Mouse (Mus musculus) kidney, adult 9 months (tissue): ENCODE results near the gene Lrig1.

Experiments used
- DNase-seq: peaks from one replicate; pipeline ENCODE4 v3.0.0; 2022

Lrig1 gene

DNA sequence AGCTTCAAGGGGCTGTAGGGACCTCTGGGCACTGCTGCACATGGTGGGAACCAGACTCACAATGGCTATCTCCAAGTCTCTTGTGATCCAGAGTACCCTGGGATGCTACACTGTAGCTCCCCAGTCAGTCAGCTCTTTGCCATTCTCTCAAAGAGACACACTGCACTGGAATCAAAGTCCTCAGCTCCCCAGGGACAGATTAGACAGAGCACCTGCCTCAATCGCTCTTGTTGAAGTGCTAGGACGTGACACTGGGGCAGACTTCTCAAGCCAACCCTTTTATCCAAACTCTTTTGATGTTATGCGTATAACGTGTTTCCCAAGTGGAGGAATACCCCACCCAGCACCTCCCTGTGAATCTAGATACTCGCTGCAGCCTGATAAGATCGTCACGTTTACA is 23.7 kb downstream of the Lrig1 start:
- DNase-seq: no peak

- no peak for DNase-seq
Measured at GRCm38 (mm10) chr6:94672426-94672825, 27.5 kb downstream of the Lrig1 start.

DNA sequence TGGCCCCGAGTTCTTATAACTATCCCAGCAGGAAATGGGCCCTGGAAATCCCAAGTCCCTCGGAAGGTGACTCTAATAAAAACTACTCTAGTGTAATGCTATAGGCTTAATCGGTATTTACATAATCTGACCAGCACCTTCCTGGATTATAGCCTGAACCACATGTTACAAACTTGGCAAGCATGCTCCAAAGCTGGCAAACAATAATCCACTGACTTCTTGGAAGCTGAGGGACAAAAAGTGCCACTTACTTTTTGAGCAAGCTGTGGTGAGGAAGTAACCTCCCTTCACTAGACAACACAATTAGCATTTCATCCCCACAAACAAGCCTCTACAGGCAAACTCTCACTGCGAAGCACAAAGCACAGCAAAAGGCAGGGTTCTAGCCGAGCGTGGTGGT is 30.6 kb downstream of the Lrig1 start:
- DNase-seq: peak; percentile 70

DNA sequence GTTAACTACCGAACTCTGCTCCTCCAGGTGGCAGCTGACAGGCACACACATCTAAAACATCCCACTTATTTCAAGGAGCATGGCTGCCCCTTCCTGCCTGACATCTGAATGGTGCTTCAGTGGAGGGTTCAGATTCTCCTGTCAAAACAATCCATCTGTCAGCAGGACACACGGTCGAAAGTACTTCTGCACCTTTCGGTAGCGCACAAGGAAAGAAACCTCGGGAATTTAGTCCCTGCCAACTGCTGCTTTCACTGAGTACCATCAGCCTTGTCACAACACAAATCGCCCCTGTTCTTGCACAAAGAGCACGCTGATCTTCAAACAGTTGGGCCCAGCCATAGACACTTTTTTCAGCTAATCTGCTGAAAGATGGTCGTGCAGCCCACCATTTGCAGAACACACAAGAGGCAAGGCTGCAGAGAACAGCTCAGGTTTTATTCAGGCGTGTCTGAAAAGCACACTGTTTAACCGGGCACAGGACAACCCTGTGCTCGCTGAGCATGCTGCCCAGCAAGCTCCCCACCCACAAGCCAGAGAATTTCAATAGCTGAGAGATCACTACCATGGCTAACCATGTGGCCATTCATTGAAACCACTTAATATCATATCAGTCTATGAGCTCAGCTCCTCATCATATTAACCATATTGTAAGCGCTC is 31.6 kb downstream of the Lrig1 start:
- peak; percentile 54 for DNase-seq

DNA sequence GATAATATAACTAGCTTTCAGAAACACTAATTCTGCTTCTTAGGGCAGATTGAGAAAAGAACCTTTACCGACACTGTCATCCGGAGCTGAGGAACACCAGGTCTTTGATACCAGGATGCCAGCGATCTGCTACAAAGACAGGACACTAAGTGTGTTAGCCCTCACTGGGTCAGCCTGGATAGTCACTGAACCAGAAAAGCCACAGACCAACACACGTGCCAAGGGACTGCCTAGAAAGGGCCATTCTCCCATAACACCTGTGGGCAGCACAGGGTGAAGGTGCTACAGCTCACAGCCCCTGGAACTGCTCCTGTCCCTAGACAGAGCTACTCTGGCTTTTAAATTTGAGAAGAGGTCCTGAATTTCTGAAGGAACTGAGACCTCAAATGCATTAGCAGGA is 32.8 kb downstream of the Lrig1 start:
- DNase-seq: peak; percentile 87

GRCm38 (mm10) chr6:94666432-94667119 is 33.4 kb downstream of the Lrig1 start:
- no peak for DNase-seq

DNA sequence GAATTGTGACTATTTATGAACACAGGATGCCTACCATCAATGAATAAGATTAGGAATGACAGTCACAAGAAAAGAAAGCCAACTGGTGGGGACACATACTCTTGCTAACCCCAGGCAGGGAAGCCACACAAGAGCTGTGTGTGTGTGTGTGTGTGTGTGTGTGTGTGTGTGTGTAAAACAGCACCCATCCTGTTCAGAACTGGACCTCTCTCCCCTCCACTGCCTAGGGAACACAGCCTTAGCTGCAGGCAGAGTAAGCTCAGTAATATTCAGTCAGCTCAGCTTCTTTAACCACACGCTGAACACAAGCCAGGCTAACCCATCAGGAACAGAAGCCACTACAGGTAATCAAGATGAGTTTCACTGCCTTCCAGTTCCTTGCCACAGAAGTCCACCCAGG is 34.3 kb downstream of the Lrig1 start:
- DNase-seq: no peak

DNA sequence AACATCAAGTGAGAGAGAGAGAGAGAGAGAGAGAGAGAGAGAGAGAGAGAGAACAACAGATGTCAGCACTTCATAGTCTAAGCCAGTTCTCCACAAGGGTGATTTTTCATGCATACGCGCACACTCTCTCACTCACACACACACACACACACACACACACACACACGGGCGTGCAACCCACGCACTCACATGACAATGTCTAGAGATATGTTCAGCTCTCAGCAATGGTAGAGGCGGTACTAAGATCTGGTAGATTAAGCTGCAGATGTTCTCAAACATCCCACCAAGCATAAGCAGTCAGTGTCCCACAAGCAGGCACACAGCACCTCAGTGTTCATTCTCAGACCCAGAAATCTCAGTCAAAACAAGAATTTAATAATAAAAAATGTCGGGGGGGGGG is 34.7 kb downstream of the Lrig1 start:
- DNase-seq: no peak

DNA sequence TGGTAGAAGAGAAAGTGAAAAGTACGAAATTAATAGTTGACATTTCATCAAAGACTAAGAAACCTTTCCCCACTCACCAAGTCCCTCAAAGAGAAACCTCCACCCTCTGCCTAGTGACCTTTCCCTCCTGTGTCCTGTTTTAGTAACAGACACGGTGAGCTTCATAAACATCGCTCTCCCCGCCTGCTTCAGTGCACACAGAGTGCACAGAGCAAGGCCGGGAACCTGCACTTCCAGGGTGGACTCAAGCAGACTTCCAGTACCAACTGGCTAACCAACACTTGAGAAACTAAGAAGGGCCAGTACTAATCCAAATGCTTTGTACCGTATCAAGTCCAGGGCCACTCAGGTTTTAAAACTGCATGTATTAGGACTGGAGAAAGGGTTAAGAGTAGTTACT is 36.0 kb downstream of the Lrig1 start:
- DNase-seq: peak; percentile 70

DNA sequence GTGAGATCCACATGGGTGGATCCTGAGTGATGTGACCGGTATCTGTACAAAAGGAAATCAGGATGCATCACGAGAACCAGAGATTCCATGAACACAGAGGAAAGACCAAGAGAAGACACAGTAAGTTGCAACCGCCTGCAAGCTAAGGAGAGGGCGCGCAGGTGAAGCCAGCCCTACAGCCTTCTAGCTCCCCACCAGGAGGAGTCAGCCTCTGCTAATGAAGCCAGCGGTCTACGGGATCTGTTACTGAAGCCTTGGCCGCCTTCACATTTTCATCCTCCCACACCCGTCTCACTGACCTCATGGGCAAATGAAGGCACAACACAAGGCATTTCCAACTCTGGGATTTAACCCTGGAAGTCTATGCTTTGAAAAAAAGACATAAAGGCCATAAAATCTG is 38.0 kb downstream of the Lrig1 start:
- no peak for DNase-seq

GRCm38 (mm10) chr6:94661321-94661720 is 38.6 kb downstream of the Lrig1 start:
- DNase-seq: no peak

- no peak for DNase-seq
Measured at GRCm38 (mm10) chr6:94659886-94660333, 40.0 kb downstream of the Lrig1 start.

DNA sequence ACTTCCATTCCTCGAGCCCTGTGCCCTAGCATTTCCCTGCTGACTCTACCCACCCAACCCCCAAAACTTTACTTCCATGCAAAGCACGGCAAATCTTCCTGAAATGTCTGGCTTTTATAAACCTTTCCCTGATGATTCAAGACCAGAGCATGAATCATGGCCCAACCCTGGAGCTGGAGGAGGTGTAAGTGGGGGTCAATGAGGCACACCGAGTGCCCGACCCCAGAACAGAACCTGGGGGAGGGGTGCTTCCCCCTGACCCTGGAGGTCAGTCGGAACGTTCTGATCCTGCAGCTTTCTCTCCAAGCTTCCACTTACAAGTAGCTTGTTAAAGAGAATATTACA is 41.9 kb downstream of the Lrig1 start:
- DNase-seq: no peak

- DNase-seq: no peak
Measured at GRCm38 (mm10) chr6:94657204-94658135, 42.5 kb downstream of the Lrig1 start.

DNA sequence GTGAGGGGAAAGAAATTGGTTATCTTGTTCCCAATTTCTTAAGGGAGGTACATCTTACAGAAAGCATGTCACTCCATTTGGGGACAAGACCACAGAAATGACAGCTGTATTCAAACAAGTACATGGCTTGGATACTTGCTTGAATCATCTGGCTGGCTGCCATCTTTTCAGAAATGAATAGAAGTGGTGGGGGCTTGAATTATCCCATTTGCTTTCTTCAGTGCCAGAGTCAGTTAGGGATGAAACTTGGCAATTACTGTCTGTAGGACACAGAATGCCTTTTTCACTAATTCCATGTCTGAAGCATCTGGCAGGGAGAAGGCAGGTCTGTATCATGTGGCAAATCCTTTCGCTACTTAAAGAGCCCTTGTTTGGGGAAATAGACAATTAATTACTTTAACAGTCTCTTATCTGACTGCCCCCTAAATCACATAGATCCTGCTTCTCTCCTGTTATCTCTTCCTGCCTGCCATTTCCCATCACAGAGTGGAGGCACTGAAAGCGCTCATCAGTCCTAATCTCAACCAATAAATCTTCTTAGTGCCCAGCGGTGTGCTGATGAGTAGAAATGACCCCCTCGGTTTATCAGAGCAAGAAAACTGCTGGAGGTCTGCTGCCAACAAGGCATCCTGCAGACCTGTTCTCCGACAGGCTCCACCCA is 44.0 kb downstream of the Lrig1 start:
- DNase-seq: no peak

DNA sequence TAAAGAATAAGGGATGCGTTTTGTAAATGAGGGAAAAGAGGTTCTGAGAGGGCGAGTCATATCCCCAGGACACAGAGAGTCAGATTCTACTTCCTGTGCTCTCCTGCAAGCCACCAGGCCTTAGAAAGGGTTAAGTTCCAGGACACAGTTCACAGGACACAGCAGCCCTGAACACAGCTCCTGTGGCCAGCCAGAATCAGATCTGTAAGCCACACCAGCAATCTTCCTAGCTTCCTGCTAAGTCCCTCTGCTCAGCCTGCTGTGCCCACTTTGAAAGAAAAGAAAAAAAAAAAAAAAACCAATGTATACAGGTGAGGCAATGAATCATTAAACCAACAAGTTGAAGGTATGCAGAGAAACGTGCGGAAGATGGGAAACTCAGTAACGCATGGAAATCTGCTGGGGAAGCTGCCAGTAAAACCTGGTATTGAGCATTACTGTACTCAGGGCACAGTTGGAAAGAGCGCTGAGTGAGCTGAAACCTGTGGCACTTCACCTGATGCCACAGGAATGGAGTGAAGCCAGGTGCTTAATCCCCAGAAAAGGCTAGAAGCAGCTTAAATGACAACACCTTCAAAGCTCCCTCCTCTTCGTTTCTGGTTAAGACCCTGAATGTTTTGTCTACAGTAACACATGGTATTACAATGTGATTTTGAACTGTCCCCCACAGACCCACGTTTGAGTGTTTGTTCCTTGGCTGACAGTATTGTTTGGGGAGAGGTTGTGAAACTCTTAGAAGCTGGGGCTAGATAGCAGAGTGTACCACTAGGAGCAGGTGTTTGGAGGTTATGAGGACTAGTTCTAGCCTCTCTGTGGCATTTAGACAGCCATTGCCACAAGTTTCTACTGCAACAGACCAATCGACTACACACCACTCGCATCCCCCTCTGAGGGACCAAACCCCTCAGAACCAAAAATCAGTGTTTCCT is 46.3 kb downstream of the Lrig1 start:
- no peak for DNase-seq

- no peak for DNase-seq
Measured at GRCm38 (mm10) chr6:94652659-94653213, 47.2 kb downstream of the Lrig1 start.

DNA sequence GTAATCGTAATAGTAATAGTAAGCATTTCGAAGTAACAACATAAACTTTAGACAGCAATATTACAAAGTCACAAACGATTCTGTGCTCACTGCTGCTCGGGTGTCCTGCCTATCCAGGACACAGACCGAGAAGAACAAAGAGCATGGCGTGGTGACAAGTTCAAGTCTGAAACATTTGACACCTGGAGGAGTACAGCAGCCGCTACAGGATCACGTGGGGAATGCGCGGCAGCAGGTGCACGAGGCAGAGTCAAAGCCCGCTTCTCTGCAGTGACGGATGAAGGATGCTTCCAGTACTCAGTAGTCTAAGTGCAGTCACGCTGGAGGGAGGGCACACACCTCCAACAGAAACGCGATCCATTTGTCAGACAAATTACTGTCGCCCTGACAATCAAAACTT is 48.4 kb downstream of the Lrig1 start:
- no peak for DNase-seq

GRCm38 (mm10) chr6:94649637-94650036 is 50.3 kb downstream of the Lrig1 start:
- peak; percentile 43 for DNase-seq

GRCm38 (mm10) chr6:94648496-94648895 is 51.5 kb downstream of the Lrig1 start:
- peak; percentile 60 for DNase-seq

DNA sequence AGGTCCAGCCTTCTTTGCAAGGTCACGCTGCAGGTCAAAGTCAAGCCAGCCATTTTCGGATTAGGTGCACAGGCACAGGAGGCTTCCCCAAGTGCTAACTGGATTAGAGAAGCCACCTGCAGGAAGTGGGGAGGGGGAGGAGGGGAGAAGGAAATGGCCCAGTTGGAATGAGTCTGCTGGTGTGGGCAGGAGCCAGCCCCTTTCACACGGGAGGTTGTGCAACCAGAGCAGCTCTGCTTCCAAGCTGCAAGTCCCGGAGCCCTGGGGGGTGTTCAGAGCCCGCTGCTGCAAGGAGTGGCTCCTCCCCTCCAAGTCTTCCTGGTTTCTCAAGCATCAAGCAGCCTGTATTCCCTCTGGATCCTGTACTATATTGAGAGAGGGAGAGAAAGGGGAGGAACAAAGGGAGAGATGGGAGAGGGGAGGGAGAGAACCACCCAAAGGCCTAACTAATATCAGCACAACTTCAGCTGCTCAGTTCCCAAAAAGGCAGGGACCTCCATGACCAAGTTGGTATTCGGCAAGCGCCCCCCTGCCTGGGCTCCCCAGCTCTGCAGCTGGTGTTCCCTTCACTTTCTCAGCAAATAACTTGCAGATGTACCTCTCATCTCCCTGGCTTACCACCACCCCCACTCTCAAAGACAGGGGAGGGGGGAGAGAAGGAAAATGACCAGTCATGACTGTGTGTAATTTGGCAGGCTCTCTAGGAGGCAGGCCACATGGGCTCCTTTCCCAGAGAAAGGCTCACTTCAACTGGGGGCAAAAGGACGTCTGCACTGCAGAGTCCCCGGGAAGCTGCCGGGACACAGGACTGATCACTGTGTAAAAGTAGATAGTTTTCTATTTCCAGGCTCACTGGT is 52.2 kb downstream of the Lrig1 start:
- peak; percentile 85 for DNase-seq
